Mouse (Mus musculus): ENCODE results near the gene Camkmt. TPM values are rescaled to one million over a fixed set of nuclear protein-coding genes. Genes with fewer than 3 reads are reported as not detected.

Camkmt gene
- polyA plus RNA-seq, 1 experiment from 2014 or later: 11.4 TPM

DNA sequence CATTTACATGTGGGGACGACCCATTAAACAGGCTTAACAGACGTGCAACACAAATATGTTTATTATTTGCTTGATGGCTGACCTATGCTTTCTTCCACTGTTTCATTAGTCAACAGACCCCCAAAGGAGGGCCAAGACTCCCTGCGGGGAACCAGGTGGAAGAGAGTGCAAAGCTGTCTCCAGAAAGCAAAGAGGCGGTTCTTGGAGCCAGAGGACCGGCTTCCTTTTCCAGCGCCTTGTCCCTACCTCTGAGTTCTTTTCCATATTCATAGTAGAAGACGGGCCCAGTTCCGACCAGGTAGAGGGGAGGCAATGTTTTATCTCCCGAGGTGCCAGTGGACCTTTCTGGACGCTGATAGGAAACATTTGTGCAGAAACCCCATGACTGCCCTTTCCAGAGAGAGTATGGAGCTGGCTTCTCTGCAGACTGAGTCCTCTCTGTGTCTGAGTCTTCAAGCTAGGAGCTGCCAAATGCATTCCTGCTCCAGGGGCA, 399.2 kb downstream of the Camkmt start:
- H3K27me3 ChIP-seq: peaks cover 84% of the 10 kb centered on the region

DNA sequence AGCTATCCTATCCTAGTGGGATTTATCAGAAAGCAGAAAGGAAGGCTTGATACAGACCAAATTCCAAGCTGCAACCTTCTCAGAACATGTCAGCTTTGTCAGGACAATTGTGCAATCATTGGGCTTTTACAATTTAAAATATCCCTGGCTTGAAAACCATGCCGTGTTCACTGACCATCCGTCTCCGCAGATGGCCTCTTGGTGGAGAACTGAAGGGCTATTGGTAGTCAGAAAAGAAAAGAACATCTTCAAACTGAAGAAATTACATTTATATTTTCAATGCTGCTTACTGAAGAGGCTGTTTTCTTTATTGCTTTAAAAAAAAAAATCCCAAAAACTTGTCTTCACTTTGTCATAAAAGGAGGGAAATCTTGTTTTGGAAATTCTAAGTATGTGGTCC, 401.1 kb downstream of the Camkmt start:
- Histone ChIP-seq H3K4me2 (no peak overlapping the region), H3K27me3 (peaks cover 70% of the 10 kb centered on the region), H3K36me3 (no peaks in the 10 kb centered on the region), H3K4me3 (no peak overlapping the region), H3K9me3 (peaks cover 6% of the 10 kb centered on the region; the same call in 1 of the 2 replicates), H3K27ac (no peak overlapping the region), H3K9ac (no peak overlapping the region), H3K4me1 (0 out of 2 replicates have a peak, but pooled peaks cover 4% of the 10 kb centered on the region)
- WGBS: 56% methylated on average over 3 of the region's 3 CpGs
- ATAC-seq (ENCODE audit: borderline replicate concordance, extremely low read depth, low FRiP score, low TSS enrichment): no peak

More for the DNA sequence above, 399.2 kb downstream of the Camkmt start:
- H3K4me2 ChIP-seq: no peak overlapping the region
- H3K9ac ChIP-seq: no peak overlapping the region
- no peaks in the 10 kb centered on the region for H3K36me3 ChIP-seq
- ATAC-seq (ENCODE audit: borderline replicate concordance, extremely low read depth, low FRiP score, low TSS enrichment): no peak
- H3K4me1 ChIP-seq: 0 out of 2 replicates have a peak, but pooled peaks cover 5% of the 10 kb centered on the region
- no peak overlapping the region for H3K4me3 ChIP-seq
- no peak overlapping the region for H3K27ac ChIP-seq
- H3K9me3 ChIP-seq: no peaks in the 10 kb centered on the region
- 4% methylated on average over 10 of the region's 10 CpGs for WGBS

DNA sequence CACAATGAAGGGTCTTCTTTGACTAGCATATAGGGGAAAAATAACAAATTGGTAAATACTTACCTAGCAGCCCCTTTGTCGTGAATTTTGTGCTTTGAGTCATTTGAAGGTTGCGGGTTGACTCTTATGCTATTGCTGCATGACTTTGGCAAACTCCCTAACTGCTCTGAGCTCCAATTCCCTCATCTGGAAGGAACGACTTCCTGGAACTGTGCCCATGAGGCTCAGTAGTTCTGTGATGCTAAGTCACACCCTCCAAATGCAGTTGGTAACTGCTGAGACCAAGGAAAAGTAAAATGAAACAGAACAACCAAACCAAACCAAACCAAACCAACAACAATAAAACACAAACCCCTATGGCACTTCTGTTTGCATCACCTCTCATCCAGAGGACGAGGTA, 403.2 kb downstream of the Camkmt start:
- peaks cover 50% of the 10 kb centered on the region for H3K27me3 ChIP-seq
- no peak overlapping the region for H3K9ac ChIP-seq
- H3K4me3 ChIP-seq: no peak overlapping the region
- peaks cover 6% of the 10 kb centered on the region; the same call in 1 of the 2 replicates for H3K9me3 ChIP-seq
- H3K27ac ChIP-seq: no peak overlapping the region
- no peak overlapping the region for H3K4me2 ChIP-seq
- H3K4me1 ChIP-seq: no peaks in the 10 kb centered on the region
- no peak for ATAC-seq (ENCODE audit: borderline replicate concordance, extremely low read depth, low FRiP score, low TSS enrichment)
- no peaks in the 10 kb centered on the region for H3K36me3 ChIP-seq
- 53% methylated on average over 4 of the region's 4 CpGs for WGBS

DNA sequence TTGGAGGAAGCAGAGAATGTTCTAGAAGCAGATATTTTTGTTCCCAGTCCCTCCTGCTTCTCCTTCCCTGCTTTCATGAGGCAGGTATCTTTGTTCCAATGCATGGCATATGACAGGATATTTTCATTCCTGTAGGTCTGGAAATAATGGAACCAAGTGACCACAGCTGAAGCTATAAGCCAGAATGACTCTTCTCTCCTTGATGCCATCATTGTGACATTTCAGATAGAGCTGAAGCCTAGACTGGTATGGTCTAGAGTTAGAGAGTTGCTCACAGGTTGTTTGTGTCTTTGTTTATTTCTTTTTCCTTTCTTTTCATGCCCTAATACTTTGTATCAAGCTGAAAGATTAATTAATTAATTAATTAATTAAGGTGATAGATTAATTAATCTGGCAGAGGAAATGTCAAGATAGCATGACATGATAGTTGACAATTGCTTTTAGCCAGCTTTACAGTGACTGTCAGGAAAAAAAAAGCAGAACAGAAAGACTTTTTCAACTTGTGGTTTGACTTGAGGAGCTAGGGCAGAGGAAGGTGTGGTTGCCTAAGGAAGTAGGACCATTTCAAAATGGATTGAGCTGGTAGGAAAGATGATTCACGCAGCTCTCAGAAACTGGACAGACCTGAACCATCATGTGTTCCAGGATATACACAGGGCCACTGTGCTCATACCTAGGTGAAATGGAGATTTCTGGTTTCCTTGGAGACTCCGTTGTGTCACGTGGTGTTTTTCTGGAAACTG, 404.8 kb downstream of the Camkmt start:
- Histone ChIP-seq H3K9me3 (peaks cover 6% of the 10 kb centered on the region; the same call in 1 of the 2 replicates), H3K4me2 (no peak overlapping the region), H3K4me1 (no peaks in the 10 kb centered on the region), H3K9ac (no peak overlapping the region), H3K27me3 (peaks cover 33% of the 10 kb centered on the region), H3K36me3 (no peaks in the 10 kb centered on the region), H3K27ac (no peak overlapping the region), H3K4me3 (no peak overlapping the region)
- no peak for ATAC-seq (ENCODE audit: borderline replicate concordance, extremely low read depth, low FRiP score, low TSS enrichment)
- WGBS: 90% methylated on average over 3 of the region's 3 CpGs

DNA sequence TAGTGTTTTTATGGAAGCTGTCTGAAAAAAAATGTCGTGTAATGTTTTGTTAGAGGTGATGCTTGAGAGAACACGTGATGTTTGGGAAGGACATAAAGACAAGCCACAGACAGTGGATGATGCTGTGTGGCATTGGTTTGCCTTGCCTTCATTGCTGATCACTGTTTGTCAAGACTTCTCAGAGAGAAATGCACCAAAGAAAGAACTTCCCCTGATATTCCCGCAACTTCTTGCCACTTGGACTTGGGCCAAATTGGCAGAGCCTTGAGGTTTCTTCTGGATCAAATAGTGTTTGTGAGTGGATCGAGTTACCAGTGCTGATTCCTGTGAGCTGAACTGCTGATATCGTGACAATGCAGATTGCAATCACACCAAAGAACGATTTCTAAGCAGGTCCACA, 405.5 kb downstream of the Camkmt start:
- Histone ChIP-seq H3K4me2 (no peak overlapping the region), H3K4me3 (no peak overlapping the region), H3K9ac (no peak overlapping the region), H3K9me3 (peaks cover 6% of the 10 kb centered on the region; the same call in 1 of the 2 replicates), H3K4me1 (no peaks in the 10 kb centered on the region), H3K36me3 (no peaks in the 10 kb centered on the region), H3K27ac (no peak overlapping the region), H3K27me3 (peaks cover 26% of the 10 kb centered on the region)
- ATAC-seq (ENCODE audit: borderline replicate concordance, extremely low read depth, low FRiP score, low TSS enrichment): no peak
- 75% methylated on average over 6 of the region's 6 CpGs for WGBS

DNA sequence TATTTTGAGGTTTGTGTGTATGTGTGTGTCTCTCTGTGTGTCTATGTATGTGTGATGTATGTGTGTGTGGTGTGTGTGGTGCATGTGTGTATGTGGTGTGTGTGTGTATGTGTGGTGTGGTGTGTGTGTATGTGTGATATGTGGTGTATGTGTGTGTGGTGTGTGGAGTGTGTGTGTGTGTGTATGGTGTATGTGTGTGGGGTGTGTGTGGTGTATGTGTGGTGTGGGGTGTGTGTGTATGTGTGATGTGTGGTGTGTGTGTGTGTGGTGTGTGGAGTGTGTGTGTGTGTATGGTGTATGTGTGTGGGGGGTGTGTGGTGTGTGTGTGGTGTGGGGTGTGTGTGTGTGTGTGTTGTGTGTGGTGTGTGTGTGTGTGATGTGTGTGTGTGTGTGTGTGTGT, 414.5 kb downstream of the Camkmt start:
- Histone ChIP-seq H3K27ac (no peak overlapping the region), H3K4me1 (no peaks in the 10 kb centered on the region), H3K9ac (no peak overlapping the region), H3K9me3 (no peaks in the 10 kb centered on the region), H3K27me3 (no peaks in the 10 kb centered on the region), H3K4me3 (no peak overlapping the region), H3K36me3 (no peaks in the 10 kb centered on the region), H3K4me2 (no peak overlapping the region)
- ATAC-seq (ENCODE audit: borderline replicate concordance, extremely low read depth, low FRiP score, low TSS enrichment): no peak

DNA sequence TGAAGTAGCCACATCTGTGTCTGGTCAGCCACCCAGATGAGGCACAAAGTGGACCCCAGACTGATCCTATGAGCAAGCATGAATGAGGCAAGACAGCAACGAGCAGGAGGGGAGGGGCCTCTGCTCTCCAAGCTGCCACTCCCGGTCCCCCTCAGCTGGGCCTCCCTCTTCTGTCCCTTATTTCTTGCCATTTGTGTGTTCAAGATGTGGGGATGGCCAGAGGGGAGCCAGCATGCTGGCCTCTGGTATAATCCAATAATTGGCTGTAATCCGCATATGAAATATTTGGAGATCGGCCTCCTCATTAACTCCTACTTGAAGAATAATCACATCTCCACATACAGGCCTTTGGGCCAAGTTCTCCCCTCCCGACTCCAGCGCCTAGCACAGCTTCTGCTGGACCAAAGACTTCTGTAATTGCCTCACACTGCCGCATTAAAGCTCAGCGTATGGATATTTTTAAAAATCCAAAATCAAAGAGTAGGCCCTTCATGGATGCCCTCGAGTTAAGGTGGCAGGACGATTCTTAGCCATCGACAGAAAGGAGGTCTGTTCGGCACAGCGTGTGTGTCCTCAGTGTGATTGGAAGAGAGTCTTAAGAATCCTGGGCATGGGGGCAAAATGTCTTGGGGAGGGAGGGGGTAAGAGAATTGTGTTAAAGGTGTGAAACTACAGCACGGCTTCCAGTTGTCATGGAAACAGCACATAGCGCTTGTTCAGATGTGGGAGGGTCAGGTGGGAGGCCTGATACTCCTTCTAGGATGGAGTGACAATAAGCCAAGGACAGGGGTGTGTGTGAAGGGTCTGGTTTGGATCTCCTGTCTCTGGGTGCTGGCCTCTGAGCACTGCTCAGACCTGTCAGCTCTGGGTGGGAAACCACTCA, 416.1 kb downstream of the Camkmt start:
- H3K4me2 ChIP-seq: no peak overlapping the region
- H3K27ac ChIP-seq: no peak overlapping the region
- 68% methylated on average over 15 of the region's 15 CpGs for WGBS
- no peak overlapping the region for H3K4me3 ChIP-seq
- no peaks in the 10 kb centered on the region for H3K36me3 ChIP-seq
- no peak overlapping the region for H3K9ac ChIP-seq
- H3K4me1 ChIP-seq: no peaks in the 10 kb centered on the region
- H3K27me3 ChIP-seq: no peaks in the 10 kb centered on the region
- H3K9me3 ChIP-seq: no peaks in the 10 kb centered on the region
- no peak for ATAC-seq (ENCODE audit: borderline replicate concordance, extremely low read depth, low FRiP score, low TSS enrichment)

DNA sequence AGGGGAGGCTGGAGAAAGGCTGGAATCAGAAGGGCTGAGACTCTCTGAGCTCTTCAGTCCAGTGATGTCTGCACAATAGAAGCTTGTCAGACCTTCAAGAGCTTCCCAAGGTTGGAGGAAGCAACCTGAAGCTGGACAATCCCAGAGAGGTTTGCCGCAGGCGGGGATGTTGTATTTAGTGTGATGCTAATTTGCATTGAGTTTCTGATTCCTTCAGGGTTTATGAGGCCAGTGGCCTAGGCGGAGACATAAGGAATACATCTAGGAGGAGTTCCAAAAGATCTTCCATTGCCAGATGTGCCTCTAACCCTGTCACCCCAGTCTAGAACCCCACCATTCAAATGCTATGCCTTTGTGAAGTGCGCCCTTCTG, 416.7 kb downstream of the Camkmt start:
- no peak overlapping the region for H3K4me2 ChIP-seq
- H3K4me3 ChIP-seq: no peak overlapping the region
- no peak for ATAC-seq (ENCODE audit: borderline replicate concordance, extremely low read depth, low FRiP score, low TSS enrichment)
- H3K9me3 ChIP-seq: no peaks in the 10 kb centered on the region
- H3K4me1 ChIP-seq: no peaks in the 10 kb centered on the region
- WGBS: 94% methylated on average over 4 of the region's 4 CpGs
- H3K27ac ChIP-seq: no peak overlapping the region
- H3K36me3 ChIP-seq: no peaks in the 10 kb centered on the region
- H3K9ac ChIP-seq: no peak overlapping the region
- H3K27me3 ChIP-seq: no peaks in the 10 kb centered on the region

Other genes with a start within 250 kb of the Camkmt start
- 62.5 and 67.5 TPM in 2 replicates for gene Ppm1b, start 133.8 kb upstream of the Camkmt start, polyA plus RNA-seq (2015; fragmentation: Nextera tagmentation; extraction: Ambion mirVana)
- gene Slc3a1, start 62.2 kb upstream of the Camkmt start, polyA plus RNA-seq (2015; fragmentation: Nextera tagmentation; extraction: Ambion mirVana): 0.14 and 0.29 TPM in 2 replicates
- gene Prepl, start 311 bp upstream of the Camkmt start, polyA plus RNA-seq (2015; fragmentation: Nextera tagmentation; extraction: Ambion mirVana): 21.7 and 23.8 TPM in 2 replicates